Mouse (Mus musculus): ENCODE data around the gene Acap3. TPM values are rescaled to one million over a fixed set of nuclear protein-coding genes. Genes with fewer than 3 reads are reported as not detected.
A peak's percentile ranks its signal among the peaks of the same experiment; 100 is the strongest.

Gene Acap3
- polyA plus RNA-seq, 1 experiment from 2014 or later: 7.6 TPM

GRCm38 (mm10) chr4:155898318-155898717 is 6.7 kb downstream of the Acap3 start:
- Histone ChIP-seq H3K27ac (no peak overlapping the region), H3K9ac (no peak overlapping the region), H3K4me2 (no peak overlapping the region), H3K36me3 (peaks cover 72% of the 10 kb centered on the region), H3K4me1 (replicated peaks) (peaks cover 27% of the 10 kb centered on the region), H3K27me3 (no peaks in the 10 kb centered on the region), H3K9me3 (replicated peaks) (no peaks in the 10 kb centered on the region), H3K4me3 (replicated peaks) (no peak overlapping the region)
- WGBS (ENCODE audit: insufficient replicate concordance): 82% methylated on average over 2 of the region's 2 CpGs
- no peak for DNase-seq
- no peak for ATAC-seq (ENCODE audit: low read depth)

- H3K9me3 ChIP-seq (replicated peaks): 0 out of 2 replicates have a peak, but pooled peaks cover 2% of the 10 kb centered on the region
- H3K27me3 ChIP-seq: no peaks in the 10 kb centered on the region
- H3K4me3 ChIP-seq (replicated peaks): no peak overlapping the region
- H3K4me2 ChIP-seq: no peak overlapping the region
- WGBS (ENCODE audit: insufficient replicate concordance): 89% methylated on average over 7 of the region's 7 CpGs
- H3K27ac ChIP-seq: no peak overlapping the region
- no peak overlapping the region for H3K9ac ChIP-seq
- peaks cover 17% of the 10 kb centered on the region for H3K4me1 ChIP-seq (replicated peaks)
- ATAC-seq (ENCODE audit: low read depth) (no peak), DNase-seq (no peak)
- peaks cover 83% of the 10 kb centered on the region for H3K36me3 ChIP-seq
These were observed 7.7 kb downstream of the Acap3 start for GRCm38 (mm10) chr4:155899355-155899754.

- ATAC-seq (ENCODE audit: low read depth) (no peak), DNase-seq (no peak)
- WGBS (ENCODE audit: insufficient replicate concordance): 55% methylated on average over 3 of the region's 3 CpGs
- Histone ChIP-seq H3K4me2 (no peak overlapping the region), H3K27ac (no peak overlapping the region), H3K9ac (no peak overlapping the region), H3K4me3 (replicated peaks) (no peak overlapping the region), H3K4me1 (replicated peaks) (no peaks in the 10 kb centered on the region), H3K9me3 (replicated peaks) (0 out of 2 replicates have a peak, but pooled peaks cover 3% of the 10 kb centered on the region), H3K27me3 (no peaks in the 10 kb centered on the region), H3K36me3 (peaks cover 95% of the 10 kb centered on the region)
These were observed 9.6 kb downstream of the Acap3 start for GRCm38 (mm10) chr4:155901205-155901604.

- ATAC-seq (ENCODE audit: low read depth) (no peak), DNase-seq (no peak)
- Histone ChIP-seq H3K27ac (no peak overlapping the region), H3K27me3 (no peaks in the 10 kb centered on the region), H3K4me1 (replicated peaks) (no peaks in the 10 kb centered on the region), H3K4me3 (replicated peaks) (no peak overlapping the region), H3K4me2 (no peak overlapping the region), H3K9me3 (replicated peaks) (0 out of 2 replicates have a peak, but pooled peaks cover 3% of the 10 kb centered on the region), H3K9ac (no peak overlapping the region), H3K36me3 (peaks cover 85% of the 10 kb centered on the region)
- WGBS (ENCODE audit: insufficient replicate concordance): 95% methylated on average over 13 of the region's 13 CpGs
These were observed 11.6 kb downstream of the Acap3 start for GRCm38 (mm10) chr4:155903246-155903645.

- H3K4me2 ChIP-seq: no peak overlapping the region
- H3K9me3 ChIP-seq (replicated peaks): 0 out of 2 replicates have a peak, but pooled peaks cover 3% of the 10 kb centered on the region
- ATAC-seq (ENCODE audit: low read depth): no peak
- peaks cover 73% of the 10 kb centered on the region for H3K36me3 ChIP-seq
- H3K4me1 ChIP-seq (replicated peaks): no peaks in the 10 kb centered on the region
- no peaks in the 10 kb centered on the region for H3K27me3 ChIP-seq
- DNase-seq: no peak
- 83% methylated on average over 13 of the region's 13 CpGs for WGBS (ENCODE audit: insufficient replicate concordance)
- no peak overlapping the region for H3K27ac ChIP-seq
- no peak overlapping the region for H3K9ac ChIP-seq
- H3K4me3 ChIP-seq (replicated peaks): no peak overlapping the region
These were observed 12.9 kb downstream of the Acap3 start for GRCm38 (mm10) chr4:155904318-155905102.

- no peak overlapping the region for H3K4me3 ChIP-seq (replicated peaks)
- H3K4me2 ChIP-seq: no peak overlapping the region
- DNase-seq (no peak), ATAC-seq (ENCODE audit: low read depth) (no peak)
- H3K27me3 ChIP-seq: no peaks in the 10 kb centered on the region
- WGBS (ENCODE audit: insufficient replicate concordance): 85% methylated on average over 13 of the region's 13 CpGs
- H3K9ac ChIP-seq: no peak overlapping the region
- H3K27ac ChIP-seq: no peak overlapping the region
- H3K4me1 ChIP-seq (replicated peaks): no peaks in the 10 kb centered on the region
- H3K9me3 ChIP-seq (replicated peaks): 0 out of 2 replicates have a peak, but pooled peaks cover 3% of the 10 kb centered on the region
- H3K36me3 ChIP-seq: peaks cover 61% of the 10 kb centered on the region
These were observed 14.0 kb downstream of the Acap3 start for GRCm38 (mm10) chr4:155905634-155906033.

GRCm38 (mm10) chr4:155906125-155906524 is 14.5 kb downstream of the Acap3 start:
- 83% methylated on average over 9 of the region's 9 CpGs for whole genome bisulfite sequencing (ENCODE audit: insufficient replicate concordance)
- no peak overlapping the region for H3K4me3 ChIP-seq (replicated peaks)
- peaks cover 56% of the 10 kb centered on the region for H3K36me3 ChIP-seq
- DNase-seq (no peak), ATAC-seq (ENCODE audit: low read depth) (no peak)
- no peak overlapping the region for H3K4me2 ChIP-seq
- no peaks in the 10 kb centered on the region for H3K4me1 ChIP-seq (replicated peaks)
- H3K27ac ChIP-seq: no peak overlapping the region
- H3K9me3 ChIP-seq (replicated peaks): 0 out of 2 replicates have a peak, but pooled peaks cover 3% of the 10 kb centered on the region
- no peaks in the 10 kb centered on the region for H3K27me3 ChIP-seq
- no peak overlapping the region for H3K9ac ChIP-seq

- no peaks in the 10 kb centered on the region for H3K4me1 ChIP-seq (replicated peaks)
- no peak overlapping the region for H3K4me3 ChIP-seq (replicated peaks)
- no peaks in the 10 kb centered on the region for H3K27me3 ChIP-seq
- no peak for DNase-seq
- ATAC-seq (ENCODE audit: low read depth): no peak
- peaks cover 48% of the 10 kb centered on the region for H3K36me3 ChIP-seq
- no peak overlapping the region for H3K4me2 ChIP-seq
- 0 out of 2 replicates have a peak, but pooled peaks cover 3% of the 10 kb centered on the region for H3K9me3 ChIP-seq (replicated peaks)
- H3K27ac ChIP-seq: no peak overlapping the region
- H3K9ac ChIP-seq: no peak overlapping the region
- 83% methylated on average over 11 of the region's 11 CpGs for WGBS (ENCODE audit: insufficient replicate concordance)
These were observed 15.4 kb downstream of the Acap3 start for GRCm38 (mm10) chr4:155907003-155907402.

GRCm38 (mm10) chr4:155908281-155908680 is 16.7 kb downstream of the Acap3 start:
- no peak overlapping the region for H3K4me2 ChIP-seq
- DNase-seq (no peak), ATAC-seq (ENCODE audit: low read depth) (peak; percentile 12; the same call in 1 of the 2 replicates)
- 0 out of 2 replicates have a peak, but pooled peaks cover 3% of the 10 kb centered on the region for H3K9me3 ChIP-seq (replicated peaks)
- no peaks in the 10 kb centered on the region for H3K27me3 ChIP-seq
- H3K36me3 ChIP-seq: peaks cover 35% of the 10 kb centered on the region
- no peak overlapping the region for H3K9ac ChIP-seq
- no peak overlapping the region for H3K4me3 ChIP-seq (replicated peaks)
- H3K27ac ChIP-seq: no peak overlapping the region
- H3K4me1 ChIP-seq (replicated peaks): no peaks in the 10 kb centered on the region
- 69% methylated on average over 7 of the region's 7 CpGs for WGBS (ENCODE audit: insufficient replicate concordance)

GRCm38 (mm10) chr4:155908751-155909150 is 17.1 kb downstream of the Acap3 start:
- H3K36me3 ChIP-seq: peaks cover 30% of the 10 kb centered on the region

GRCm38 (mm10) chr4:155932031-155932430 is 40.4 kb downstream of the Acap3 start:
- Histone ChIP-seq H3K36me3 (no peaks in the 10 kb centered on the region), H3K27me3 (0 out of 2 replicates have a peak, but pooled peaks cover 3% of the 10 kb centered on the region), H3K27ac (no peak overlapping the region), H3K4me1 (replicated peaks) (no peaks in the 10 kb centered on the region), H3K4me3 (replicated peaks) (no peak overlapping the region), H3K9ac (no peak overlapping the region), H3K4me2 (no peak overlapping the region), H3K9me3 (replicated peaks) (no peaks in the 10 kb centered on the region)
- 44% methylated on average over 1 of the region's 1 CpGs for WGBS (ENCODE audit: insufficient replicate concordance)
- ATAC-seq (ENCODE audit: low read depth) (no peak), DNase-seq (no peak)

More at GRCm38 (mm10) chr4:155908751-155909150, 17.1 kb downstream of the Acap3 start:
- no peak overlapping the region for H3K27ac ChIP-seq
- no peak overlapping the region for H3K9ac ChIP-seq
- DNase-seq: no peak
- ATAC-seq (ENCODE audit: low read depth): no peak
- no peak overlapping the region for H3K4me3 ChIP-seq (replicated peaks)
- no peaks in the 10 kb centered on the region for H3K4me1 ChIP-seq (replicated peaks)
- H3K9me3 ChIP-seq (replicated peaks): 0 out of 2 replicates have a peak, but pooled peaks cover 3% of the 10 kb centered on the region
- WGBS (ENCODE audit: insufficient replicate concordance): 78% methylated on average over 4 of the region's 4 CpGs
- H3K27me3 ChIP-seq: no peaks in the 10 kb centered on the region
- no peak overlapping the region for H3K4me2 ChIP-seq
